Mouse (Mus musculus) heart, embryonic 14.5 days (tissue): ENCODE measurements at regions not wholly inside any gene's neighbourhood (a gene's known extent, or its start where the extent isn't known, plus 50 kb on each side); places are given as distances from the start of the nearest gene placed in this dataset.

ENCODE experiments used
- ATAC-seq: fragments of 200-750 bp; cut with Nextera tagmentation; 2 replicates; pipeline ENCODE4 v1.8.0; 2017; ENCODE audit warnings: low read depth, moderate TSS enrichment; ENCODE audit not compliant: insufficient number of reproducible peaks, insufficient read depth, low FRiP score
- H3K27ac ChIP-seq, 2 experiments: fragments of 200-500 bp in 1 of 2; fragments of 300-500 bp in 1 of 2; sonication (generic) in 1 of 2; replicated peaks in 1 of 2; 2 replicates each; pipeline ENCODE4 v1.5.1; 2012 to 2014; ENCODE audit warnings: low read depth in 2 of 2, low read length in 2 of 2, control low read depth in 1 of 2, mild to moderate bottlenecking in 1 of 2, mixed read lengths in 1 of 2; ENCODE audit not compliant: control insufficient read depth in 1 of 2, insufficient read depth in 1 of 2
- H3K27me3 ChIP-seq: fragments of 300-500 bp; sonication (generic); 2 replicates; pipeline ENCODE4 v1.6.1; 2014; ENCODE audit warnings: mild to moderate bottlenecking, low read length, control low read depth; ENCODE audit not compliant: control insufficient read depth, insufficient read depth
- H3K36me3 ChIP-seq: fragments of 300-500 bp; sonication (generic); 2 replicates; pipeline ENCODE4 v1.6.1; 2014; ENCODE audit warnings: mild to moderate bottlenecking, control low read depth, low read length, mixed read lengths; ENCODE audit not compliant: control insufficient read depth, insufficient read depth
- H3K4me1 ChIP-seq, 2 experiments: fragments of 200-500 bp in 1 of 2; fragments of 300-500 bp in 1 of 2; sonication (generic) in 1 of 2; 2 replicates each; pipeline ENCODE4 v1.6.1; 2012 to 2014; ENCODE audit warnings: low read length in 2 of 2, control low read depth in 1 of 2, mixed read lengths in 1 of 2; ENCODE audit not compliant: control insufficient read depth in 2 of 2, insufficient read depth in 2 of 2
- H3K4me2 ChIP-seq: fragments of 300-500 bp; sonication (generic); 2 replicates; pipeline ENCODE4 v1.6.1; 2014; ENCODE audit warnings: mild to moderate bottlenecking, low read length
- H3K4me3 ChIP-seq, 2 experiments: fragments of 200-500 bp in 1 of 2; fragments of 300-500 bp in 1 of 2; sonication (generic) in 1 of 2; 2 replicates each; pipeline ENCODE4 v1.5.1; 2012 to 2014; ENCODE audit warnings: low read length in 2 of 2, mild to moderate bottlenecking in 2 of 2, control low read depth in 1 of 2, low read depth in 1 of 2, moderate library complexity in 1 of 2; ENCODE audit not compliant: control insufficient read depth in 1 of 2, insufficient read depth in 1 of 2
- H3K9ac ChIP-seq: fragments of 300-500 bp; sonication (generic); 2 replicates; pipeline ENCODE4 v1.6.1; 2014; ENCODE audit warnings: mild to moderate bottlenecking, low read length
- H3K9me3 ChIP-seq: fragments of 300-500 bp; sonication (generic); 2 replicates; pipeline ENCODE4 v1.6.1; 2016; ENCODE audit warnings: low read length, control low read depth; ENCODE audit not compliant: control insufficient read depth
- WGBS: fragments of 180-500 bp; shearing (Covaris S2); extraction: QIAGEN DNeasy Blood & Tissue Kit; methylation state at CpG from one replicate; pipeline ENCODE4 v1.1.7; 2014; 5-methylcytosine and 5-hydroxymethylcytosine counted together

DNA sequence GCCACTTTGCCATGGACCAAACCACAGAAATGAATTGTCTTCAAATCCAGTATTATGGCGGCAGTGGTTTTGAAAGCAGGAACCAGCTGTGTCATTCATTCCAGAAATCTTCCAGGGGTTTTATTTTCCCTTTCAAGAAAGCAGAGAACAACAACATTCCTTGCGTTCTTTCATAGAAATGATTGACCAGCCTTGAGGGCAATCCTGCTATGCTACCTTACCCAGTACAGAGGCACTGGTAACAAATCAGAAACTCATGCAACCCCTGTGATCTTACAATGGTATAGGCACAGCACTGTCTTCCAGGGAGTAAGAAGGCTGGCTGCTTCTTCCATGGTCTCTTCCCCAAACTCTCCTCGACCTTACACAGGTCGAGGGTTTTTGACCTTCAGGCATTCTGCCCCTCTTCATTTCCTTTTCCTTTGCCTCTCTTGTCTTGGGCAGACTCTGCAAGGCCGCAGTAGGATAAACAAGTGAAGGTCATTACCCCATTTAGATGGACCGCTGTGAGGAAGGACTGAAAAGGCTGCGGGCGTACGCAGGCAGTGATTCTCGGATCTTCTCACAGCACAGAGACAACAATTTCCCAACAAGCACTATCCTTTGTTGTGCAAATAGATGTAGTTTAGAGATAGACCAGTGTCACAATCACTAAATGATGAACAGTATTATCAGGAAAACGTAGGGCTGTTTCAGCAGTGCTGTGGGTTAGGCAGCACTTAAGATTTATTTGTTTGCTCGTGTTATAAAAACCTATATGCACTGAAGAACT is 171.6 kb upstream of the Rfx3 start:
- no peaks in the 10 kb centered on the region for H3K9me3 ChIP-seq
- H3K27me3 ChIP-seq, result no peaks in the 10 kb centered on the region
- H3K4me3 ChIP-seq, result no peak overlapping the region
- no peak overlapping the region for H3K9ac ChIP-seq
- no peak overlapping the region for H3K4me2 ChIP-seq
- no peak overlapping the region for H3K27ac ChIP-seq
- 89% methylated on average over 12 of the region's 12 CpGs for WGBS
- H3K36me3 ChIP-seq, result no peaks in the 10 kb centered on the region
- H3K4me1 ChIP-seq, result peaks cover 3 to 8% of the 10 kb centered on the region in 2 experiments; a peak in 3 of 4 replicates
- no peak for ATAC-seq

DNA sequence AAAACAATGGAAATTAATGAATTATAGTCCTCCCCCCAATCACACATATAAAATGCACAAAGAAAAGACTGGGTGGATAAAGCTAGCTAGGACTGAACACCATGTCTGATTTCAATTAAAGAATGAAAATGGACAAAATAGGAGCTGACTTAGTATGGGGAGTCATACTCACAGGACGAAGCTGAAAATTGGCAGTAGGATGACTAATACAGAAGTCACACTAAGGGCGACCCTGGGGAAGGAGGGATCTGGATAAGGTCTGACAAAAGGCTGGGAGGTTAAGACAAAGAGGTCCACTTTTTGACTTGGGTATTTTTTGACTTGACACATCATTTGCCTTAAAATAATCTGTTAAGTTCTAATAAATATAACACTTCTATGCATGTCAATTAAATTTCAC is 170.2 kb upstream of the Rfx3 start:
- H3K9ac ChIP-seq, result no peak overlapping the region
- no peak overlapping the region for H3K4me2 ChIP-seq
- H3K4me3 ChIP-seq, result no peak overlapping the region
- ATAC-seq, result no peak
- peaks cover 3 to 8% of the 10 kb centered on the region in 2 experiments; a peak in 3 of 4 replicates for H3K4me1 ChIP-seq
- no peak overlapping the region for H3K27ac ChIP-seq
- no peaks in the 10 kb centered on the region for H3K27me3 ChIP-seq
- WGBS, result 62% methylated on average over 2 of the region's 2 CpGs
- no peaks in the 10 kb centered on the region for H3K36me3 ChIP-seq
- H3K9me3 ChIP-seq, result no peaks in the 10 kb centered on the region

DNA sequence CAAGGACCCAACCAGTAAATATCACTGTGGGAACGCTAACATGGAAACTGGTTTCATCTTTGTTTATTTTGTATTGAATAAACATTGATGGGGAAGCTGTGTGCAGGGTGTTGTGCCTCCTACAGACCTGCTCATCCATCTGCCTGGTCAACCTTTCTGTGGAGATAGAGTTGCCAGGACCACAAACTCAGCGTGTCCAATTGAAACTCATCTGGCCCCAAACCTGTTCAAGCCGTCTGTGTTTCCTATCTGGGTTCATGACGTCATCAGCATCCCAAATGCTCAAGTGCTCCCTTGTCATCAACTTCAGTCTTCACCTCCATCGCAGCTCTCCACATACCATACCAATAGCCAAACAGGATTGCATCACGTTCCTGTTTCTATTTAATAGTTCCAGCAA is 167.1 kb upstream of the Rfx3 start:
- no peak overlapping the region for H3K9ac ChIP-seq
- H3K36me3 ChIP-seq, result no peaks in the 10 kb centered on the region
- H3K9me3 ChIP-seq, result no peaks in the 10 kb centered on the region
- peak; percentile 56; the same call in 1 of the 2 replicates for ATAC-seq
- H3K4me2 ChIP-seq, result peak overlapping the region; percentile 9; the same call in 1 of the 2 replicates
- 41% methylated on average over 6 of the region's 6 CpGs for WGBS
- H3K27me3 ChIP-seq, result no peaks in the 10 kb centered on the region
- H3K4me3 ChIP-seq, result no peak overlapping the region
- H3K27ac ChIP-seq, result peak overlapping the region; percentile 40 to 64; a peak in 2 of 4 replicates
- H3K4me1 ChIP-seq, result peaks cover 3 to 8% of the 10 kb centered on the region in 2 experiments; a peak in 3 of 4 replicates

DNA sequence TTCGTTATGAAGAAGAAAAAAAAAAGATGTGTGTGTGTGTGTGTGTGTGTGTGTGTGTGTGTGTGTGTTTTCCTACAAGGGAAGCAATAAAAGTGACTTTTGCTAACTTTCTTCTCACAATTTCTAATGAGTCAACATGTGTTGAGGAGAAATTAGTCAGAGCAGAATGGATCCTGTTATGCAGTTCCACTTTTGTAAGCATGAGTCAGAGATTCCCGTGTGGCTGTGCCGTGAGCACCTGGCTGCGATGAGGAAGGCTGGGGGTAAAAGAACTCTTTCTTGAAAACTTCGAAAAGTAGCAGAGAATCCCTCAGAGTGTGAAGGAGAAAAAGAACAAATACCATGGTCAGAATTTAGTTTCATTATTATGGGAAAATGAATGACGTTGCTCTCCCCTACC is 165.9 kb upstream of the Rfx3 start:
- H3K27ac ChIP-seq, result no peak overlapping the region
- H3K4me1 ChIP-seq, result peaks cover 3 to 8% of the 10 kb centered on the region in 2 experiments; a peak in 3 of 4 replicates
- H3K36me3 ChIP-seq, result no peaks in the 10 kb centered on the region
- no peak overlapping the region for H3K4me3 ChIP-seq
- no peak for ATAC-seq
- no peak overlapping the region for H3K9ac ChIP-seq
- H3K27me3 ChIP-seq, result no peaks in the 10 kb centered on the region
- WGBS, result 73% methylated on average over 6 of the region's 6 CpGs
- no peak overlapping the region for H3K4me2 ChIP-seq
- no peaks in the 10 kb centered on the region for H3K9me3 ChIP-seq

DNA sequence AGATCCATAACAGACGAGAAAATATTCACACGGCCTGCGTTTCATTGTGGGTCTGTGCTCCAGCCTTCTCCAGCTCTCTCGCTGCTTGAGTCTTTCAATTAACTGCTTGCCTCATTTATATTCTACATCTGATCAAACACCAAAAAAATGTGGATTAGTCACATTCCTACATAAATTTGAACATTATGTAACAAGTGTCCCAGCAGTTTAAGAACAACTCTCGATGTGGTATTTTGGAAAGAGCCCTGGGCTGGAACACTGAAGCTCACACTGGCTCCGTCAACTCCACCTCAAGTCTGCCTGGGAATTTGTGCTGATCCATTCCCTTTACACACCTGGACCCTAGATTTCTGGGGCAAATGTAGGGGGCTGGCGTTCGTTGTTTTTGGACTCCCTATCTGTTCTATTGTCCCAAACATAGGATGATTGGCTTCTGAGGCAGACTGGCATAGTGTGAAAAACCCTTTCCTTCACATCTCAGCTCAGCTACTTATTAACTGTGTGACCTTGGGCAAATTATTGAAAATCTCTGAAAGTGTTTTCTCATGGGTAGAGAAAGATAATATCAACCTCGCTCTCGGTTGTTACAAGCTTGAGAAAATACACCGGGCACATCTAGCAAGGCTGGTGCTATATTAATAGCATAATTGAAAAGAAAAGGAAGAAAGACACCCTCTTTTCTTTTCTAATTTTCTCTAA is 161.0 kb upstream of the Rfx3 start:
- Histone ChIP-seq H3K4me3 (no peak overlapping the region), H3K36me3 (no peaks in the 10 kb centered on the region), H3K27ac (no peak overlapping the region), H3K9ac (no peak overlapping the region), H3K9me3 (no peaks in the 10 kb centered on the region), H3K27me3 (no peaks in the 10 kb centered on the region), H3K4me2 (no peak overlapping the region), H3K4me1 (no peaks in the 10 kb centered on the region)
- ATAC-seq, result no peak
- WGBS, result 92% methylated on average over 11 of the region's 11 CpGs

DNA sequence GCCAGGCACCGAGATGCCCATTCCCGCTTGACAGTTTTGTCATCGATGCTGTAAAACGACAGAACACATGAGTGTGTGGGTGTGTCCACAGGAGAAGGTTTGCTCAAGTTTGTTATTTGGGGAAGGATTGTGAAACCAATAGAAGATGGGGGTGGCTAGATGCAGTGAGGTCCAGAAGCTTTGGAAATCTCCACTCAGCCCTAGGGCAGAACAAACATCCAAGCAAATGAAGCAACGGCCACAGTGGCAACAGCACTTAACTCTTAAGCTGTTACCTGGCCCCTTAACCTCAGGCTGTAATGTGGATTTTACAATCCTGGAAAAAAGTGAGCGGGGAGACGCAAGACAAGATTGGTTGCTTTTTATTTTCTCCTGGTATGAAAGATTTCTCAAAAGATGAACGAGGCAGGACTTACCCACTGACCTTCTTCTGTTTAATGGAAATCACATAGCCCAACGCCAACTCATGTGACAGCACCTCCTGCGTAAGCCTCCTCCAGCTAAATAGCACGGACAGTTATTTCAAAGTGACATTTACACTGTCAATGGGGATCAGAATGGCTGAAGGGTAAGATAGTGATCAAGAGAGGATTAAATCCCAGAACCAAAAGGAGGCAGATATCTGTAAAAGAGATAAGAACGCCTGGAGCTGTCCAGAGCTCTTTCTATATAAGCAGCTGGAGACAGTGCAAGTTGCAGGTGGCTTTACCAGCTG is 156.6 kb upstream of the Rfx3 start:
- Histone ChIP-seq H3K27ac (no peak overlapping the region), H3K9me3 (no peaks in the 10 kb centered on the region), H3K27me3 (no peaks in the 10 kb centered on the region), H3K4me3 (no peak overlapping the region), H3K36me3 (no peaks in the 10 kb centered on the region), H3K4me1 (0 out of 4 replicates have a peak, but pooled peaks cover 0 to 3% of the 10 kb centered on the region in 2 experiments), H3K4me2 (no peak overlapping the region), H3K9ac (no peak overlapping the region)
- ATAC-seq, result no peak
- WGBS, result 74% methylated on average over 12 of the region's 12 CpGs

DNA sequence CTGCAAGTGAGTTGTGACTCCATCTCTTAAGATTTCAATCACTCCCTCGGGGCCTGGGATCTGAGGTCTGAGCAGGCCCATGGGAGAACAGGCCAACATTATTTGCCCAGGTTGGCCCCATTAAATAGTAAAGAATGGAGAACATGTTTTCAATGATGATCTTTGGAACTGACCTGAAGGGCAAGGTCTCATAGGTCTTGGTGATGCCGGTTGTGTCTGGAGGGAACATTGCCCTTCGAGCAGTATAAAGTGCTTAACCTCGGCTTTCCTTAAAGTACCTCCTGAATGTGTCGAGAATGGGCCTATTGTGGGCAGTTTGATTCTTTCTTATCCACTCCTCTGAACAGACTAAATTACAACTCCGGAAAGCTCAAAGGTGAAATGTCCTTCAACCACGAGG is 155.7 kb upstream of the Rfx3 start:
- no peak overlapping the region for H3K27ac ChIP-seq
- no peak overlapping the region for H3K4me3 ChIP-seq
- 0 out of 4 replicates have a peak, but pooled peaks cover 0 to 3% of the 10 kb centered on the region in 2 experiments for H3K4me1 ChIP-seq
- no peak for ATAC-seq
- H3K9ac ChIP-seq, result no peak overlapping the region
- no peak overlapping the region for H3K4me2 ChIP-seq
- H3K36me3 ChIP-seq, result no peaks in the 10 kb centered on the region
- no peaks in the 10 kb centered on the region for H3K9me3 ChIP-seq
- 88% methylated on average over 7 of the region's 7 CpGs for WGBS
- H3K27me3 ChIP-seq, result no peaks in the 10 kb centered on the region
